Mouse (Mus musculus) neural tube, embryonic 10.5 days (tissue): ENCODE data around the gene Pmp22.

Source experiments
- DNase-seq: peaks from one replicate; pipeline ENCODE4 v3.0.0-alpha.2; 2017; ENCODE audit warnings: low spot score; ENCODE audit errors: extremely low spot score

The Pmp22 gene

GRCm38 (mm10) chr11:63128784-63129183, at the start of gene Pmp22:
TSS of gene Pmp22 (plus strand) at chr11:63128982.
- no peak for DNase-seq

- no peak for DNase-seq
Measured at GRCm38 (mm10) chr11:63084536-63084935, 44.2 kb upstream of the Pmp22 start.

DNA sequence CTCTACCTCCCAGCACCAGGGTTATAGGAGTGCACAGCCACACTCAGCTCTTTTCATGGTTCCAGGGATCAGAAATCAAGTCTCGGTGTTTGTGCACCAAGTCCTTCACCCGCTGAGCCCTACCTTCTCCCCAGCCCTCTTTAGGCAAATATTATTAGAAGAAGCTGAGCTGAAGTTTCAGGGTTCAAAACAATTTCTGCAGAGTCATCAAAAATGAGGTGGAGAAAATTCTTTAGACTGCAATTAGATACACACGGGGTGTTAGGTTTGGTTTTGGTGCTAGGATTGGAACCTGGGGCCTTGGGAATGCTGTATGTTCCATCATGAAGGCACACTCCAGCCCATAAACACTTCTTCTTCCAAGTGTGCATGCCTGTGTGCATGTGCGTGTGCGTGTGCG, 40.1 kb upstream of the Pmp22 start:
- DNase-seq, result no peak

GRCm38 (mm10) chr11:63090210-63090609, 38.6 kb upstream of the Pmp22 start:
- DNase-seq, result no peak

GRCm38 (mm10) chr11:63090986-63091385, 37.8 kb upstream of the Pmp22 start:
- no peak for DNase-seq

DNA sequence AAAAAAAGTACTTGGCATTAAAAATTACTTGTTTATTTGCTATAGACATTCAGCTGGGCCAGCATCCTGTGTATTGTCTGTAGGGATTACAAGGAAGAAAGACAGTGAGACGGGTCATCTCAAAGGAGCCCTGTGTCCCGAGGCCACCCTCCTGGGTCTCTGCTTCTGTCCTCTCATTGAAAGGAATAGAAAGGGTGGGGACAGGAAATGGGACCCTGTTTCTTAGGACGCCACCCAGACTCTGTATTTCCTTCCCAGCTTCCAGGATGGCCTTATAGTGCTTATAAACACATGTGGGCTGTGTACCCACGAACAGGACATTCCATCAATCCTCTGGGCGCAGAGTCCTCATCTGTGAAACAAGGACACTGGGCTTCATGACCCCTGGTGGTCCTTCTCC, 36.5 kb upstream of the Pmp22 start:
- no peak for DNase-seq

DNA sequence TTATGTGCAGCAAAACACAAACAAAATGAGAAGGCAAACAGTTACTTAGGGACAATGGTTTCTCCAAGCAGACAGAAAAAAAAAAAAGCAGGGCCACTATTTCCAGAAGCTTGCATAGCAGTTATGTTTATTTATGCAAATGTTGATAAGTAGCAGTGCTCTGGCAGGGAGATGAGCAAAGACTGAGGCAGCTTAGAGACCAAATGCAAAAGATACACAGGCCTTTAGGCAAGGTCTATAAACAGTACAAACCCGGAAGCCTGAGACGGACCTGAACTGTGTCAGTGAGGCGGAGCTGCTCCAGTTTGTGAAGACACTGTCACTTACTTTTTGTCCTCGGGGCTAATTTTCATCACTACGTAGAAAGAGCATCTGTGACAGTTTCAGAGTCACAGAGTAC, 35.2 kb upstream of the Pmp22 start:
- no peak for DNase-seq

DNA sequence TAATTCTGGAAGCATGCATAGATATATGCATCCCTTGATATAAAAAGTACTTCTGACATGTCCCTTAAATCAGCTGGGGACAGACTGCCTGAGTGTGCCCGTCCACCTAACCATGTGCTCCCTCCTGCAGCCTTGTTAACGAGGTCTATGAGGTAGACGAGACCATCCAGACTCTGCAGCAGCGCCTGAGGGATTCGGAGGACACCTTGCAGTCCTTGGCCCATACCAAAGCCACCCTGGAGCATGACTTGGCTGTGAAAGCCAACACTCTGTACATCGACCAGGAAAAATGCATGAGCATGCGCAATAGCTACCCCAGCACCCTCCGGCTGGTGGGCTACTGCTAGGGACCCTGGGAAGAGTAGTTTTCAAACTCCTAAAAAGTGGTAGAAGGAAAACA, 34.3 kb upstream of the Pmp22 start:
- DNase-seq, result no peak

DNA sequence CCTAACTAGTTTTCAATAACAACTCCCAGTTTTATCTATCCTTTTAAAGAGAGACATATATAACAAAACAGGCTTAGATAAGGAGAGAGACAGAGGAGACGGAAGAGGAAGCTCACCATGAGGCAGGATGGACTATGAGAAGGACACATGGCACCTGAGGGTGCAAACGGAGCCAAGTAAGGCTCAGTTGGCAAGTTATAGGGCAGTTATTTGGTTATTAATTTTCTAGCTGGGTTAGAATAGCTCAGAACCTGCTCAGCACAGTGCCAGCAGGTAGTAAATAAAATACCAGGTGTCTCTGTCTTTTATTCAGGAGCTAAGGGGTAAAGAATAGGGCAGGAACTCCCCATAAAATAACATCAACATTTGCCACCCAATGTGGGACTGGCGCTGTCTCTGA, 30.8 kb upstream of the Pmp22 start:
- DNase-seq, result no peak

- DNase-seq, result no peak
Measured at GRCm38 (mm10) chr11:63099390-63099789, 29.4 kb upstream of the Pmp22 start.

DNA sequence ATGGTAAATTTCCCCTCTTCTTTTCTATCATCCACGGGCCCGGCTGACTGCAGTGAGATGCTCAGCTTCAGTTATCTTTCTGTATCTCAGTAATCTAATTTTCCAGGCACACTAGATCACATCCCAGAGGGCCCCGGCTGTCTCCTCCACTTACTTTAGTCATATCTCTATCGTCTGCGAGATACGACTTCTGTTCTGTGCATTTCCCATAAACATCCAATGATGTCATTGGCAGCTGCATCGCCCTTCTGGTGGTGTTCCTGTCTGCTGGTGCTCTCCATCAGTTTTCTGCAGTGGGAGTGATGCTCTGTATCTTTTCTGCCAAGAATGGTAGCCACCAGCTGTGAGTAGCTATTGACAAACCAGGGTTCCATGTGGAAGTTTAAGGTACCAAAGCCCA, 25.5 kb upstream of the Pmp22 start:
- DNase-seq, result no peak

DNA sequence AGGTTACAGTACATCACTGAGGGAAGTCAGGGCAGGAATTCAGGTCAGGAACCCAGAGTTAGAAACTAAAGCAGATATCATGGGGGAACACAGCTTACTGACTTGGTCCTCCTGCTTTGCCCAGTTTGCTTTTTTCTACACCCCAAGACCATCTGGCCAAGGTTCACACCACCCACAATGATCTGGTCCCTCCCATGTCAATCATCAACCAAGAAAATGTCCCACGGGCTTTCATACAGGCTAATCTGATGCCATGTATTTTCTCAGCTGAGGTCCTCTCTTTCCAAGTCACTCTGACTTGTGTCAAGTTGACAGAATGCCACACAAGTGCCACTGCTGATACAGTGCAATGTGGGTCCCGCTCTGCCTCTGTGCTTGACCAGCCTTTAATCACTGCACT, 24.8 kb upstream of the Pmp22 start:
- no peak for DNase-seq

GRCm38 (mm10) chr11:63109230-63109775, 19.5 kb upstream of the Pmp22 start:
- no peak for DNase-seq

- no peak for DNase-seq
Measured at GRCm38 (mm10) chr11:63110329-63110728, 18.5 kb upstream of the Pmp22 start.

DNA sequence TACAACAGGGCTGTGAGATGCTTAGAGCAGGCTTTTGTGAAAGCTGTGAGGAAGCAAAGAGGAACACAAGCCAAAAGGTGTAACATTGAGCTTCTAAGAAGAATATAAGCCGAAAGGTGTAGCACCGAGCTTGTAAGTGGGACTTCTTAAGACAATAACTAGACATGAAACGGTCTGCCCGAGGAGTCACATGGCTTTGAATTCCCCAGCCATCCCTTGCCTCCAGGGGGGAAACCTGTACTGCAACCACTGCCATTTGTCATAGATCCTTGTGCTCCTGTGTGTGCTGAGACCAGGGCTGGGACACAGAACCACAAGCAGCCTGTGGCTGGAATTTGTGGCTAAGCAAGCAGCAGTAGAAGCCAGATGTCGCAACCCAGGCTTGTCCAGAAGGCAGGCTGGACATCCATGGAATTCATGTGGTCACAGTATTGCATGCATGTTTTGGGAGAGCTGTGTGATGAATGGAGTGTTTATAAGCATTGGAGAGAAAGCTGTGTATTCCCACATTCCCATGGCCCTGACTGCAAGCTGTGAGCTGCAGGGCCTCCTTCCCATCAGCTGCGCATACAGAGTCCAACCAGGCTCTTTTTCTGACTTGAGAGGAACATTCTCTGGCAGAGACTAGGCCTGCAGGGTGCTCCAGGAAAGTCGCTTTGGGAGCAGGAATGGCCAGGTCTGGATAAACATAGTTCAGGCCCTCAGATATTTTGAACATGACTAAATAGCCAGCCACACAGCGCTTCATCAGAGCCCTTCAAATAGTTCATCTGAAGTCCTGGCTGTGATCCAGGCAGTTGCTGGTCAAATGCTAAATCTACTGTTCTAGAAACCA, 13.8 kb upstream of the Pmp22 start:
- DNase-seq, result no peak

GRCm38 (mm10) chr11:63116652-63117051, 12.1 kb upstream of the Pmp22 start:
- no peak for DNase-seq

GRCm38 (mm10) chr11:63117266-63117665, 11.5 kb upstream of the Pmp22 start:
- DNase-seq, result no peak

- no peak for DNase-seq
Measured at GRCm38 (mm10) chr11:63119791-63120190, 9.0 kb upstream of the Pmp22 start.

GRCm38 (mm10) chr11:63122249-63122648, 6.5 kb upstream of the Pmp22 start:
- no peak for DNase-seq

- no peak for DNase-seq
Measured at GRCm38 (mm10) chr11:63122776-63123350, 5.9 kb upstream of the Pmp22 start.

- DNase-seq, result no peak
Measured at GRCm38 (mm10) chr11:63124316-63124715, 4.5 kb upstream of the Pmp22 start.

GRCm38 (mm10) chr11:63125832-63126456, 2.8 kb upstream of the Pmp22 start:
- no peak for DNase-seq
